Mouse (Mus musculus) adrenal gland, postnatal 25 days (tissue): ENCODE data around the gene Slc44a1. TPM values are rescaled to one million over a fixed set of nuclear protein-coding genes. Genes with fewer than 3 reads are reported as not detected.

Experiments used
- DNase-seq: peaks from one replicate; pipeline ENCODE4 v3.0.0; 2021; ENCODE audit warnings: mixed read lengths
- total RNA-seq: library from RNA; stranded (reverse); gene quantifications from 2 replicates; pipeline ENCODE4 v1.2.3, GENCODE M21; 2021

Gene Slc44a1
- total RNA-seq, 1 experiment from 2014 or later, result 113 TPM

GRCm38 (mm10) chr4:53537101-53537500 lies 96.9 kb downstream of the Slc44a1 start:
- no peak for DNase-seq

- DNase-seq, result no peak
Observed at GRCm38 (mm10) chr4:53537539-53537938, 97.3 kb downstream of the Slc44a1 start.

GRCm38 (mm10) chr4:53538600-53538999 lies 98.4 kb downstream of the Slc44a1 start:
- DNase-seq, result no peak

- DNase-seq, result no peak
Observed at GRCm38 (mm10) chr4:53539929-53540328, 99.7 kb downstream of the Slc44a1 start.

- no peak for DNase-seq
Observed at GRCm38 (mm10) chr4:53543421-53543820, 103.2 kb downstream of the Slc44a1 start.

GRCm38 (mm10) chr4:53544889-53545288 lies 104.7 kb downstream of the Slc44a1 start:
- DNase-seq, result no peak

GRCm38 (mm10) chr4:53547381-53547780 lies 107.2 kb downstream of the Slc44a1 start:
- DNase-seq, result no peak

- no peak for DNase-seq
Observed at GRCm38 (mm10) chr4:53549375-53549774, 109.2 kb downstream of the Slc44a1 start.

- no peak for DNase-seq
Observed at GRCm38 (mm10) chr4:53564618-53565017, 124.4 kb downstream of the Slc44a1 start.

- DNase-seq, result no peak
Observed at GRCm38 (mm10) chr4:53567065-53567464, 126.9 kb downstream of the Slc44a1 start.

GRCm38 (mm10) chr4:53575558-53575957 lies 135.3 kb downstream of the Slc44a1 start:
- no peak for DNase-seq

- DNase-seq, result no peak
Observed at GRCm38 (mm10) chr4:53587676-53588075, 147.5 kb downstream of the Slc44a1 start.

- DNase-seq, result no peak
Observed at GRCm38 (mm10) chr4:53588936-53589335, 148.7 kb downstream of the Slc44a1 start.

- DNase-seq, result no peak
Observed at GRCm38 (mm10) chr4:53589466-53589865, 149.3 kb downstream of the Slc44a1 start.

- DNase-seq, result no peak
Observed at GRCm38 (mm10) chr4:53590163-53590562, 149.9 kb downstream of the Slc44a1 start.

- DNase-seq, result no peak
Observed at GRCm38 (mm10) chr4:53590691-53591447, 150.7 kb downstream of the Slc44a1 start.

GRCm38 (mm10) chr4:53591536-53591935 lies 151.3 kb downstream of the Slc44a1 start:
- DNase-seq, result no peak

- DNase-seq, result no peak
Observed at GRCm38 (mm10) chr4:53591941-53592340, 151.7 kb downstream of the Slc44a1 start.

GRCm38 (mm10) chr4:53592386-53592785 lies 152.2 kb downstream of the Slc44a1 start:
- no peak for DNase-seq

GRCm38 (mm10) chr4:53594204-53594603 lies 154.0 kb downstream of the Slc44a1 start:
- peak; percentile 29 for DNase-seq

- no peak for DNase-seq
Observed at GRCm38 (mm10) chr4:53595246-53596062, 155.2 kb downstream of the Slc44a1 start.

- DNase-seq, result no peak
Observed at GRCm38 (mm10) chr4:53596063-53596895, 156.1 kb downstream of the Slc44a1 start.

- DNase-seq, result no peak
Observed at GRCm38 (mm10) chr4:53600462-53600861, 160.2 kb downstream of the Slc44a1 start.
